Mouse (Mus musculus): ENCODE results near the gene Gm8909.
A peak's percentile ranks its signal among the peaks of the same experiment; 100 is the strongest.

DNA sequence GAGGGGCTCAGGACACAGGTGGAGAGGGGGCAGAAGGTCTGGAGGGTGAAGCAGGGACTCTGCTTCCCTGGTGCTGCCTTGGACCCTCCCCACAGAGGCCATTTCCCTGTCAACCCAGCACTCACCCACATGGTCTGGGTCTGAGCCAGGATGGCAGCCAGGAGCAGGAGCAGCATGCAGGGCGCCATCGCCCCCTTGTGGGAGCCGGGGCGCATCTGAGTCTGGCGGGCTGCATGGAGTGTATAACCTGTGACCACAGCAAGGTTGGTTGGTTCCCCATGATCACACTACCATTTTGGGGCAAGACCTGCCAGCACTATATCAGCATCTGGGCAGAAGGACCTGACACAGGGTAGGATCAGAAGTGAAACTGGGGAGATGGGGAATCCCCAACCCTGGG lies 30.0 kb upstream of the Gm8909 start:
- TF ChIP-seq CTCF (IDR thresholded peaks at IDR 0.05; ENCODE audit: control insufficient read depth, insufficient read depth, low read length) (peak; percentile 48; the same call in 1 of the 2 replicates), POLR2A (IDR thresholded peaks at IDR 0.05; ENCODE audit: borderline replicate concordance, control insufficient read depth, low read depth, low read length) (peak; percentile 8; the same call in 1 of the 2 replicates)

All from bone marrow, adult 2 months (tissue).